Mouse (Mus musculus) E14TG2a.4 (cell line): ENCODE results near the gene Aifm1.

Source experiments
- H3K27me3 ChIP-seq: 2 replicates; pipeline ENCODE4 v1.6.1; 2014; ENCODE audit warnings: low read length, control low read depth; ENCODE audit not compliant: insufficient read depth
- H3K36me3 ChIP-seq: 2 replicates; pipeline ENCODE4 v1.6.1; 2014; ENCODE audit warnings: low read length, control low read depth; ENCODE audit not compliant: insufficient read depth
- H3K4me1 ChIP-seq: replicated peaks from 2 replicates; pipeline ENCODE4 v1.6.1; 2014; ENCODE audit warnings: low read depth, low read length, control low read depth
- H3K4me3 ChIP-seq: replicated peaks from 2 replicates; pipeline ENCODE4 v1.5.1; 2014; ENCODE audit warnings: mild to moderate bottlenecking, low read length
- H3K9me3 ChIP-seq: 2 replicates; pipeline ENCODE4 v1.6.1; 2014; ENCODE audit warnings: low read length, control low read depth
- CTCF ChIP-seq: conservative IDR thresholded peaks from 2 replicates; pipeline ENCODE4 v1.5.1; 2014; ENCODE audit warnings: low read length
- NANOG ChIP-seq: IDR thresholded peaks from 2 replicates; pipeline ENCODE4 v1.6.1; 2014; ENCODE audit warnings: borderline replicate concordance, low read length, mixed read lengths
- POU5F1 ChIP-seq: IDR thresholded peaks from 2 replicates; pipeline ENCODE4 v1.6.1; 2014; ENCODE audit warnings: low read length, borderline replicate concordance

Gene Aifm1

GRCm38 (mm10) chrX:48518211-48518807, 4.9 kb upstream of the Aifm1 start:
- peaks cover 16% of the 10 kb centered on the region for H3K27me3 ChIP-seq
- no peaks in the 10 kb centered on the region for H3K9me3 ChIP-seq
- H3K4me3 ChIP-seq: peak overlapping the region; percentile 81
- TF ChIP-seq NANOG (no peak), CTCF (no peak), POU5F1 (no peak)
- peaks cover 15% of the 10 kb centered on the region; the same call in 1 of the 2 replicates for H3K4me1 ChIP-seq
- no peaks in the 10 kb centered on the region for H3K36me3 ChIP-seq

- peaks cover 14% of the 10 kb centered on the region for H3K4me1 ChIP-seq
- H3K4me3 ChIP-seq: peak overlapping the region; percentile 83
- TF ChIP-seq CTCF (no peak), NANOG (no peak), POU5F1 (no peak)
Observed at GRCm38 (mm10) chrX:48513824-48514223, 461 bp upstream of the Aifm1 start.

GRCm38 (mm10) chrX:48493763-48494162, 19.6 kb downstream of the Aifm1 start:
- peaks cover 82% of the 10 kb centered on the region for H3K36me3 ChIP-seq
- H3K27me3 ChIP-seq: no peaks in the 10 kb centered on the region
- no peak overlapping the region for H3K4me3 ChIP-seq
- TF ChIP-seq NANOG: no peak
- TF ChIP-seq POU5F1: no peak
- TF ChIP-seq CTCF: no peak
- no peaks in the 10 kb centered on the region for H3K4me1 ChIP-seq
- peaks cover 25% of the 10 kb centered on the region for H3K9me3 ChIP-seq

More at GRCm38 (mm10) chrX:48513824-48514223, 461 bp upstream of the Aifm1 start:
- no peaks in the 10 kb centered on the region for H3K27me3 ChIP-seq
- no peaks in the 10 kb centered on the region for H3K9me3 ChIP-seq
- H3K36me3 ChIP-seq: peaks cover 10% of the 10 kb centered on the region; the same call in 1 of the 2 replicates

GRCm38 (mm10) chrX:48481687-48482086, 31.7 kb downstream of the Aifm1 start:
- TF ChIP-seq NANOG (no peak), CTCF (no peak), POU5F1 (no peak)
- no peaks in the 10 kb centered on the region for H3K4me1 ChIP-seq
- no peaks in the 10 kb centered on the region for H3K27me3 ChIP-seq
- H3K36me3 ChIP-seq: peaks cover 79% of the 10 kb centered on the region
- H3K4me3 ChIP-seq: no peak overlapping the region
- H3K9me3 ChIP-seq: no peaks in the 10 kb centered on the region

GRCm38 (mm10) chrX:48481095-48481494, 32.3 kb downstream of the Aifm1 start:
- Histone ChIP-seq H3K4me3 (no peak overlapping the region), H3K36me3 (peaks cover 82% of the 10 kb centered on the region), H3K27me3 (no peaks in the 10 kb centered on the region), H3K9me3 (no peaks in the 10 kb centered on the region), H3K4me1 (no peaks in the 10 kb centered on the region)
- no peak for TF ChIP-seq POU5F1
- no peak for TF ChIP-seq CTCF
- no peak for TF ChIP-seq NANOG

GRCm38 (mm10) chrX:48467355-48467946, 45.9 kb downstream of the Aifm1 start:
- Histone ChIP-seq H3K9me3 (no peaks in the 10 kb centered on the region), H3K4me1 (peaks cover 7% of the 10 kb centered on the region), H3K36me3 (no peaks in the 10 kb centered on the region), H3K4me3 (no peak overlapping the region), H3K27me3 (peaks cover 4% of the 10 kb centered on the region; the same call in 1 of the 2 replicates)
- TF ChIP-seq CTCF (no peak), POU5F1 (no peak), NANOG (no peak)

GRCm38 (mm10) chrX:48466174-48466573, 47.2 kb downstream of the Aifm1 start:
- no peak for TF ChIP-seq CTCF
- no peak for TF ChIP-seq POU5F1
- no peak for TF ChIP-seq NANOG
- Histone ChIP-seq H3K9me3 (no peaks in the 10 kb centered on the region), H3K4me1 (peaks cover 11% of the 10 kb centered on the region)

GRCm38 (mm10) chrX:48464436-48464835, 48.9 kb downstream of the Aifm1 start:
- Histone ChIP-seq H3K36me3 (no peaks in the 10 kb centered on the region), H3K9me3 (no peaks in the 10 kb centered on the region), H3K4me3 (no peak overlapping the region), H3K4me1 (peaks cover 16% of the 10 kb centered on the region), H3K27me3 (peaks cover 4% of the 10 kb centered on the region; the same call in 1 of the 2 replicates)
- TF ChIP-seq POU5F1 (no peak), CTCF (no peak), NANOG (no peak)

More at GRCm38 (mm10) chrX:48466174-48466573, 47.2 kb downstream of the Aifm1 start:
- H3K36me3 ChIP-seq: no peaks in the 10 kb centered on the region
- H3K4me3 ChIP-seq: no peak overlapping the region
- peaks cover 4% of the 10 kb centered on the region; the same call in 1 of the 2 replicates for H3K27me3 ChIP-seq

- Histone ChIP-seq H3K36me3 (no peaks in the 10 kb centered on the region), H3K27me3 (peaks cover 4% of the 10 kb centered on the region; the same call in 1 of the 2 replicates), H3K4me1 (peaks cover 19% of the 10 kb centered on the region), H3K9me3 (no peaks in the 10 kb centered on the region), H3K4me3 (peak overlapping the region; percentile 77; the same call in 1 of the 2 replicates)
- TF ChIP-seq NANOG (no peak), CTCF (no peak), POU5F1 (no peak)
Observed at GRCm38 (mm10) chrX:48463636-48464035, 49.7 kb downstream of the Aifm1 start.
